Mouse (Mus musculus): ENCODE measurements around the gene Opa3.

The Opa3 gene

DNA sequence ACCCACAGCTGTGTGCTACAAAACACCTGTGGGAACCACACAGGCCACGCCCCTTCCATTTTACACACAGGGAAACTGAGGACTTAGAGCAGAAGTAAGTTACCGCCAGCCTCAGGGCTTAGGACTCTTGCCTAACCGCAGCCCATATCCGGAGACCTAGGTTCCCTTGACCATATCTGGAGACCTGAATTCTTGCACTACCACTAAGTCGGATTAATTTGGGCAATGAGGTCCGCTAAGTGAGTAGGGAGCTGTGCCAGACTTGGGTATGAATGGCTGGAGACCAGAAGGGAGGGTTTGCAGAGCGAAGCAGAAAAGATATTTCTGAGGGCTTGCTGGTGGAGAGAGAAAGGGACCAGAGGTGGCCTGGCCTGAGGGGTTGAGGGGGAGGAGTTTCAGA is 13.8 kb upstream of the Opa3 start:
- DNase-seq (ENCODE audit: extremely low read depth, low read depth): no peak

DNA sequence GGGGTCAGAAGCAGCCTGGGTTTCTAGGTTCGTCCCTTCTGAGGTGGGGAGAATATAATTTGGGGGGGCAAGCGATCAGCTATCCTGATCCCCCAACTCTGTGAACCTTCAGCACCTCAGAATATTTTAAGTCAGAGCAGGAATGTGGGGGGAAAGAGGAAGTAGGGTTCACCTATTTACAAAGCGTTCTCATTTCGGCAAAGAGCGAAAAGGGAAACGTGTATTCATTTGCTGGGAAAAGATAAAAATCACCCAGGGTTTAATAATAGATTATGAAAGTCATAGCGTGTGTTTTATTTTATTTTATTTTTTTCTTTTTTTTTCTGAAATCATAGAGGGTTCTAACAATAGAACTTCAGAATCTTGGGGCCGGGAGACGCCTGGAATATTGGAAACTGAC is 13.2 kb upstream of the Opa3 start:
- no peak for DNase-seq (ENCODE audit: extremely low read depth, low read depth)

DNA sequence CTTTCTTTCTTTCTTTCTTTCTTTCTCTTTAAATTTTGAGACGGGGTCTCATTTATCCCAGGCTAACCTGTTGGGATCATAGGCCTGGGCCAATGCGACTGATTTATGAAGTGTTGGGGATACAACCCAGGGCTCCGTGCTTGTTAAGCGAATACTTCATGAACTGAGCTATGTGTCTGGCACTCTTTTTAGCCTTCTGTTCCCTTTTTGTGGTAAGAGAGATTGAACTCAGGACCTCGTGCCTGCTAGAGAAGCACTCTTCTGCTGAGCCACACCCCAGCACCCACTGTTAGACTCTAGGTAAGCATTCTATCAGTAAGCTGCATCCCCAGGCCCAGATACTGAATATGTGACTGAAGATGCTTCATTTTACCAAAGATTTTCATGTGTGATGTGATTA is 10.6 kb upstream of the Opa3 start:
- DNase-seq (ENCODE audit: extremely low read depth, low read depth): peak; percentile 67

DNA sequence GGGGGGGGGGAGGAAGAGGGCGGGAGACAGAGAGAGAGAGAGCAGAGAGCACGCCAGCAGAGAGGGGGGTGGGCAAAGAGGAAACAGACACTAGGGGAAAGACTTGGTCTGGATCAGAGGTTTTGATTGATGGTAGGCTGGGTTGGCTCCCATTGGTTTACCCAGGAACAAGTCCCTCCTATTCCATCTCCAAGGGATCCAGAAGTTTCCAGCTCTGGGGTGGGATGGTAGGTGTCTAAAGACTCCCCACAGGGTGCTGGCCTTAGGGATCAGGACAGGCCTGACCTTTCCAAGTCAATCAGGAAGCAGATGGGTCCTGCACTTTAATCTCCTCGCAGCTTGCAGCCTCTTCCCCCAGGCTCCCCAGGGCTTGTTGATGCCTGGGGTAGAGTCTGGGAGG is 10.2 kb upstream of the Opa3 start:
- DNase-seq (ENCODE audit: extremely low read depth, low read depth): no peak

DNA sequence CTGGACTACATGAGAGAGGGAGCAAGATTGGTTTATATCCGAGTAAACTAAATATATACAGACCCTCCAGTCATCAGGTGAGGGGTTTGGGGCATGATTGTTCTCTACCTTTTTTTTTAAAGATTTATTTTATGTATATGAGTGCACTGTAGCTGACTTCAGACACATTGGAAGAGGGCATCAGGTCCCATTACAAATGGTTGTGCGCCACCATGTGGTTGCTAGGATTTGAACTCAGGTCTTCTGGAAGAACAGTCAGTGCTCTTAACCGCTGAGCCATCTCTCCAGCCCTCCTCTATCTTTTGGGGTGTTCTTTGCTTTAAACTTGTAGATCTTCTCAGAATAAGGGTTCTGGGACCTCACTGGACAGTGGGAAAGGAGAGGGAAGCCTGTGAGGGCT is 8.1 kb upstream of the Opa3 start:
- no peak for DNase-seq (ENCODE audit: extremely low read depth, low read depth)

DNA sequence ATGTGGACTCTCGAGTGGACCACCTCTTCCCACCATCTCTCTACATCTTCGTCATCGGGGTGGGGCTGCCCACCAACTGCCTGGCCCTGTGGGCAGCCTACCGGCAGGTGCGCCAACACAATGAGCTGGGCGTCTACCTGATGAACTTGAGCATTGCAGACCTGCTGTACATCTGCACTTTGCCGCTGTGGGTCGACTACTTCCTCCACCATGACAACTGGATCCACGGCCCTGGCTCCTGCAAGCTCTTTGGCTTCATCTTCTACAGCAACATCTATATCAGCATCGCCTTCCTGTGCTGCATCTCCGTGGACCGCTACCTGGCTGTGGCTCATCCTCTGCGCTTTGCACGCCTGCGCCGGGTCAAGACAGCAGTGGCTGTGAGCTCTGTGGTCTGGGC is 5.9 kb upstream of the Opa3 start:
- DNase-seq (ENCODE audit: extremely low read depth, low read depth): no peak

DNA sequence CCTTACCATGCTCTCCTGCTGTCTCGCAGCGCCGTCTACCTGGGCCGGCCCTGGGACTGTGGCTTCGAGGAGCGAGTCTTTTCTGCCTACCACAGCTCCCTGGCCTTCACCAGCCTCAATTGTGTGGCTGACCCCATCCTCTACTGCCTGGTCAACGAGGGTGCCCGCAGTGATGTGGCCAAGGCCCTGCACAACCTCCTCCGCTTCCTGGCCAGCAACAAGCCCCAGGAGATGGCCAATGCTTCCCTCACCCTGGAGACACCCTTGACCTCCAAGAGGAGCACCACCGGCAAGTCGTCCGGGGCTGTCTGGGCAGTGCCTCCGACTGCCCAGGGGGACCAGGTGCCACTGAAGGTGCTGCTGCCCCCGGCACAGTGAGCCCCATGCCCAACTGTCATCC is 5.3 kb upstream of the Opa3 start:
- no peak for DNase-seq (ENCODE audit: extremely low read depth, low read depth)

DNA sequence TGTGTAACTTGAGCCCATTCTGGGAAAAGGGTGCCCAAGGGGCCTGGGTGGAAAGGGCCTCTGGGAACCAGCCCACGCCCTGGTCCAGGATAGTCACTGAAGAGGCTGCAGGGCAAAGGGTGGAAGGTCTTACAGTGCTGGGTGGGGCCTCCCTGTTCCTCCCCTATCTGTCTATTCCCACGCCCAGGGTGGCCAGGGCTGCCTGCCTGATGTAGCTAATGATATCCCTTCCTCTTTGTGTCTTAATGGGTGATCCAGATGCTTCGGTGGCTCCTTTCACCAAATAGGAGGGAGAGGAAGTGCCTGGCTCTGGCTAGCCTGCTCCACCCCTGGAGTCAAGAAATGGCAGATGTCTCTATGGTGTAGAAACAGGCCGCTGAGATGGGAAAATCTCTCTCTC is 3.2 kb upstream of the Opa3 start:
- DNase-seq (ENCODE audit: extremely low read depth, low read depth): peak; percentile 35

DNA sequence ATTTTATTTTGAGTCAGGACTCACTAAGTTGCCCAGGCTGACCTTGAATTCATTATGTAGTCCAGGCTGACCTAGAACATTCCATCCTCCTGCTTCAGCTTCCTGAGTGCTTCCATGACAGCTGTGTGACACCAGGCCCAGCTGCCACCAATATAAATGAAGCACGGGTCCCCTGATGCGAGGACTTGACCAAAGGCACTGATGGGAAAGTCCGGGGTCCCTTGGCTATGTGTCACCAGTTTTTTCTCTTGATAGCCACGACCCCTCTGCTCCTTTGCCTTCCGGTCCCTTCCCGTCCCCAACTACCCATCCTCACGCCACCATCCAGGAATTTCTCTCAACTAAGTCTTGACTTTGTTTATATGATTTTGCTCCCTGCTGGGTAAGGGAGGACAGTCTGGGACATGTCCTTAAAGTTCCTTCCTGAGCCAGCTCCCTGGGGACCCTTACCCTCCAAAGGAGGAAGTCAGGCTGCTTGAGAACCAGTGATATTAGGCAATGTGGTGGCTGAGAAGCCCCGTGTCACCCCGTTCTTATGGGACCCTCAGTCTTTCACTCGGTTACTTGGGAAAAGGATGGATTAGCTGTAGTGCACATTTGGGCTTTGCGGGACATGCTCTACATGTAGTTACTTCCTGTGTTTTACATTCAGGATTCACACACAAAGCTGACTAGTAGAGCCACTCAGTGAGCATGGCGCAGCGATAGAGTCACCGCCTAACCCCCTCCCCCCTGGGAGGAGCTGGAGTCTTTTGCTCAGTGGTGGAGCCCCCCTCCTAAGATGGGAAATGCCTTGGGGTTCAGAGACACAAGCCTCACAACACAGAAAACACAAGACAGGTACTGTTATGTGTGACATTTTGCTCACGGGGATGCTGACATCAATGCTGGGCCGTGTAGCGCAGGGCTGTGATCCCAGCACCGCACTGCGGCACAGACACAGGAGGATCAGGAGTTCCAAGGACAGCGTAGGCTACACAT is 1.0 kb upstream of the Opa3 start:
- DNase-seq (ENCODE audit: extremely low read depth, low read depth): peak; percentile 35

DNA sequence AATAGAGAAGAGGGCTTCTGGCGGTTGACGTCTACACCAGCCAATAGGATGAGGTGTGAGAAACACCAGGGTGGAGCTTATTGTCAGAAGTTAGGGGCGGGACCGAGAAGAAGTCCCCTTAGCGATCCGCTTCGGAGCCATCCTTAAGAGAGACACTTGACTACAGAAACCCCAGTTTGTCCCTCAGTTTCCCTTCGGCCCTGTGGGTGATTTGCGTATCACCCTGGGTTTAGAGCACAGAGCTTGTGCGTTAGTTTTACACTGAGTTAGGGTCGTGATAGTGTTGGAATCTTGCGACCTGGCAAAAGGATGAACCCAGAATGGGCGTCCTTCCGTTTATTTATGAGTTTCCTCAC is 637 bp downstream of the Opa3 start:
- no peak for DNase-seq (ENCODE audit: extremely low read depth, low read depth)

DNA sequence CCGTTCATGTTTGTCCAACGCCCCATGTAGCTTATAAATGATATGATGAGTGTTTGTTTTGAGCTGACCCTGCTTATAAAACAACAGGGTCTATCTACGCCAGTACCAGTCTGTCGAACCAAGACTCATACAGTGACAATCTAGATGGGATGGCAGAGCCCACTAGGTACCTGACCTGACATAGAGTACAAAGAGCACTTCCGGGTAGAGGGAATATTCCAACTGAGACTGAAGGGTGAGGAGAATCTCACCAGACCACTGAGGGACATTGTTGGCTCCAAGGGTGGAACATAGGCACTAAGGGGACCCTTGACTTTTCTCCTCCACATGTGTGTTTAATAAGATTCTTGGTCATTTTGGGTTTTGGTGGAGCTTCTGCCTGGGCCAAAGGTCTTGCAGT is 1.3 kb downstream of the Opa3 start:
- DNase-seq (ENCODE audit: extremely low read depth, low read depth): no peak

DNA sequence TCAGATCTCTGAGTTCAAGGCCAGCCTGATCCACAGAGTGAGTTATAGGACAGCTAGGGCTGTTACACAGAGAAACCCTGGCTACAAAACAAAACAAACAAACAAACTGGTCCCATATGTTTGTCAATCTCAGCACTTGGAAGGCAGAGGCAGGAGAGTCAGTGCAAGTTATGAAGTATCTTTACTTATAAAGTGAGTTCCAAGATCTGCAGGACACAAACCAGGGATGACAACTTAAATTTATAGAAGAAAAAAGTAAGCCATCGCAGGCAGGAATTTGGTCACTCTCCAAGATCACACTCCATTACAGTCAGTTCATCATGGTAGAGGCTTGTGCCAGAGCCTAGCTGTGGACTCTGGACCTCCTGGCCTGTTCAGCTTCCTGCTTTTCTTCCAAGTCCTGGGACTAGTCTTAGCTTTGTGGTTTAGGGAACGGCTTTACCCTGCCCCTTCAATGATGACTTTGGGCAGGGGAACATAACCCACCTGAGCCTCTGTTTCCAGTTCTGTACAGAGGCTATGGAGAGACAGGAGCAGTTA is 2.0 kb downstream of the Opa3 start:
- no peak for DNase-seq (ENCODE audit: extremely low read depth, low read depth)

DNA sequence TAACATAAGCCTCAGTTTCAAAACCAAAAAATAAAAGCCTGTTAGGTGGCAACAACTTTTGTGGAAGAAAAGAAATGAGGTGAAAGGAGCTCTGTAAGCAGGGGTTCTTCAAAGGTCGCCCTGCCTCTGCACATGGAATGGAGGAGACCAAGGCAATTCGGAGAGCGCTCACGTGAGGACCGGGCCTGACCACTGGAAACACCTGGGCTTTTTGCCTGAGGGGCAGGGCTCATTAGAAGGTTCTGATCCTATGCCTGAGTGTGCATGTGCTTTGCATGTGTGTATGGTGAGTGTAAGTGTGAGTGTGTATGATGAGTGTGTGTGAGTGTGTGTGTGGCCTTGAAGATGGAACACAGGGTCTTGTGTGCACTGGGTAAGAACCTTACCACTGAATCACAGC is 2.8 kb downstream of the Opa3 start:
- no peak for DNase-seq (ENCODE audit: extremely low read depth, low read depth)

DNA sequence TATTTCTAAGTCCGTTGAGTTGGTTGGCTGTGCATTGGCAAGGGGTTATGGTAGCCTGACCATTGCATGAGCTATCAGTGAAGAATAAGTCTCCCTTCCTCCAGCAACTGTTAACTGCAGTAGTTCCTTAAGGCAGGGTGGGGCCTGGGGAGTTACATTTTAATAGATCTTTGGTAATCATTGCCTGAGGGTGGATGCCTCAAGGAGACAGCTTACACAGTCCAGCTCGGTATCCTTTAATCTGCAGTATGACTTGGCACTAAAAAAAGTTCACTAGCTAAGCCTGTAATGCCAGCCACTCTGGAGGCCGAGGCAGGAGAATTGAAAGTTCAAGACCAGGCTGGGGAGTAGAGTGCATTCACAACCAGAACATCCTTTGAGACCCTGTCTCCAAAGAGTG is 3.7 kb downstream of the Opa3 start:
- no peak for DNase-seq (ENCODE audit: extremely low read depth, low read depth)

DNA sequence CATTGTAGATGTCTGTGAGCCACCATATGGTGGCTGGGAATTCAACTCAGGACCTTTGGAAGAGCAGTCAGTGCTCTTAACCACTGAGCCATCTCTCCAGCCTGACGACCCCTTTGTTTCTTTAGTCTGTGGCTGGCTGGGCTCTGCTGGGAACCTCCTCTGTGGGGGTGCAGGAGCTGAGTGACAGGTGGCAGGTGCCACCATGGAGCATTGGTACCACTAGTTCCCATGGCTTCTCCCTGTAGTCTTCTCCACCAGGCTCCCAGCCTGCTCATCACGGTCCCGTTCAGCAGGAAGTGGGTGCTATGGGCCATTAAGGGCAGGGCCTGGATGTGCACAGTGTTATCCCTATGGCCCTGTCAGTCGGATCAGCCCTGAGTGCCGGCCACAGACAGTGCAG is 6.5 kb downstream of the Opa3 start:
- no peak for DNase-seq (ENCODE audit: extremely low read depth, low read depth)

DNA sequence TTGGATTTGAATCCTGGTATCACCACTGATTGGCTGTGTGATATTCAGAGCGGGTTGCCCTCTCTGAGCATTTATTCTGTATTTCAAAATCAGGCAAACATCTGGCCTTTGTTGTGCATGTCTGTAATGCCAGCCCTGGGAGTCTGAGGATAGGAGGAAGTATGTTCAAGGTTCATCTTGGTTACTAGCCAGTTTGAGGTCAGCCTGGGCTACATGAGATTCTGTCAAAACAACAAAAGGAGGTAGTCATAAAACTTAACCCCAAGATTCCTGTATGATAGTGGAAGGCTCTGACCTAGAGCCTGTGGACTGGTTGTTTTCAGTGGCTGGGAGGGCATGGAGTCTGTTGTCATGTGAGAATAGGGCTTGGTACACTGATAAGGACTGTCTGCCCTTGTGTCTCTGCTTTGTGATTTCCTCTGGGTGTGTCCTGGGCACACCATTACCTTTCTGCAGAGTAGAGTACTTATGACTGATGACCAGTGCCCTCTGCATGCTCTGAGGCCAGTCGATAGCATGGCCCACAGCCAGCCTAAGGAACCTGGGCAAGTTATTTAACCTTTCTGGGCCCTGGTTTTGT is 7.0 kb downstream of the Opa3 start:
- DNase-seq (ENCODE audit: extremely low read depth, low read depth): no peak

DNA sequence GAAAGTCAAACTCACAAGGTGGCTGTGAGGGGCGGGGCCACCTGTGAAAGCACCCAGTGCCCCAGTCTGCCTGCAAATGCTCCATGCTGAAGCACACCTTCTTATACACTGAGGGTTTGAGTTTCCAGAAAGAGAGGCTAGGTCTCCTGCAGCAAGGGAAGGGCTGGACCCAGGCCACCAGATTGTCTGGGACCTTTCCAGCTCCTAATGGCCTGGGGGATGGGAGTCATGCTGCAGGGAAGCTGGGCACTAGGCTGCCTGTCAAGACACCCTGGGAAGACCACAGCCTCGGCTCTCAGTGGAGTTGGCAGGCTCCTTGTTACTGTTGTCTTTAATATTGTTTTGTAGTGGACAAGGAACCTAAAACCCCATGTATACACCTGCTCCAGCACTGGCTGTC is 8.3 kb downstream of the Opa3 start:
- no peak for DNase-seq (ENCODE audit: extremely low read depth, low read depth)

DNA sequence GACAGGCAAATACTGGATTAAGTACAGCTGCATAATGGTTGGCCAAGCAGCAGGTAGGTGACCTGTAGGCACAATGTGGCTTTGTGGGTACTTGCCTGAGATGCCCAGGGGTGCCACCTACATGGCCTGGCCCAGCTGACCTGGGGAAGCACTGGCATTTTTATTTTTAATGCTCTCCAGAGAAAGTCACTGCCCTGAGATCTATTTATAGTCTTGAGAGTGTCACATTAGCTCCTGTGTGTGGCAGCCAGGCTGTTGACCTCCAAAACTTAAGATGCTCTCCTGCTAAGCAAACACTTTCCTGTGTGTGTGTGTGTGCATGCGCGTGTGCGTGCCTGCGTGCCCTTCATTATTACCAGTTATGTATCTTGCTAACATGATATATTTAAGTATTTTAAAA is 10.2 kb downstream of the Opa3 start:
- no peak for DNase-seq (ENCODE audit: extremely low read depth, low read depth)

DNA sequence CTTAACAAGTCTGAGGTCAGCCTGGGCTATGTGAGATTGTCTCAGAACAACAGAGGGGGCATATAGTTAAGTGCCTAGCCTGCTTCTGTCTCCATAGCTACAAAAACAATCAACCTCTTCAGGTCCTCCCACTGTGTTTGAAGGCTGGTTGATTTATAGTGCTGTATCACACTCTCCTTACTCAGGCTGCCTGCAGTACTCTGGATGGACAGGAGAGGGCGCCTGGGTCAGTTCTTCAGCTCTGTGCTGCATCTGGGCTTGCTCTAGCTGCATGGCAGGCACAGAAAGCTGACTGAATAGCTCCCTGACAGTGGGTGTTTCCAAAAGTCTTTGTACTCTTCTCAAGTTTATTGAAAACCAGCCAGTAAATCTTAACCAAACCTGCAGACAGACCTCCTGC is 11.3 kb downstream of the Opa3 start:
- peak; percentile 70 for DNase-seq (ENCODE audit: extremely low read depth, low read depth)

DNA sequence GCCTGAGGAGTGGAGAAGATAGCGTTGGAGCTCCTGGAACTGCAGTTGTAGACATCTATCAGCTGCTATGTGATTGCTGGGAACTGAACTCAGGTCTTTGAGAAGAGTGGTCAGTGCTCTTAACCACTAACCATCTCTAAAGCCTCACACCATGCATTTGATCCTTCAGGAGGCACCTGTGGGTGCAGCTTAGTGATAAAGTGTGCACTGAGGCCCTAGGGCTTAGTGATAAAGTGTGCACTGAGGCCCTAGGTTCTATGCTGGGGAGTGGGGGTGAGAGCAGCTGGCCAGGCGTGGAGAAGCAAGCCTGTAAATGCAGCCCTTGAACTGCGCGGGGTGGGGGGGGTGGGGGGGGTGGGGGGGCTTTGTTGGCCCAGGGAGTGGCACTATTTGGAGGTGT is 11.9 kb downstream of the Opa3 start:
- DNase-seq (ENCODE audit: extremely low read depth, low read depth): no peak

DNA sequence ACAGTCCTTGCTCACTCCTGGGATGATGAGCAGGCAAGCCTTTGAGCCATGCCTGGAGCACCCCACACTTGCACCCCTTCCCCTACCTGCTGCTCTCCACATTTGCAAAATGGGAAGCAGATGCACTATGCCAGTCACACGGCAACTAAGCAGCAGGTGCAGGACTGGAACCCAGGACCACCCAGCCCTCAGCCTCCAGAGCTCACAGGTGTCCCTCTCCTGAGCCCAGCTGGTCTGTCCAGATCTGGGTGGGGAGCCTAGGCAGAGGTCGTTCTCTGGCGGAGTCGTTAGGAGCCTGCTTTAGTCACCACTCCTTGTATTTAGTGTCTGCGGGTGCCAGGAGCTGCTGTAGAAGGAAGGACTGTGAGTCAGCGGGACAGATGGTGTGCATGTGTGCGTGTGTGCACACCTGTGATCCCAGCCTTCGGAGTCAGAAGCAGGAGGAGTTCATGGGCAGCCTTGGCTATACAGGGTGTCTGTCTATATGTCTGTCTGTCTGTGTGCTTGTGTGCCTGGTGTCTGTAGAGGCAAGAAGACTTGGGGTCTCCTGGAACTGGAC is 12.8 kb downstream of the Opa3 start:
- no peak for DNase-seq (ENCODE audit: extremely low read depth, low read depth)

DNA sequence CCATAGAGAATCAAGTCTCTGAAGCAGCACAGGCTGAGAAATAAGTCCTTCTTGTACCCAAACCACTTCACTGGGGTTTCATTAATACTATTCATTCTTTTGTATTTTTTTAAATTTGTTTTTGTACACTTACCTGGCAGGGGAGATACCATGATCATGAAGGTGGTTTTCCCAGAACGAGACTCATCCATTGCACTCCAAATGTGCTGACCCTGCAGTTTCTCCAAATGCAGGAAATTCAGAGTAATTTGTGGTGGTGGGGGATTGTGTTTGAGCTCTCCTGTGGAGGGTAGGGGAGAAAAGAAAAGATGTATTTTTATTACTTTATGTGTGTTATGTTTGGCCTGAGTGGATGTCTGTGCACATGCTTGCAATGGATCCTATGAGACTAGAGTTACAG is 13.9 kb downstream of the Opa3 start:
- no peak for DNase-seq (ENCODE audit: extremely low read depth, low read depth)

DNA sequence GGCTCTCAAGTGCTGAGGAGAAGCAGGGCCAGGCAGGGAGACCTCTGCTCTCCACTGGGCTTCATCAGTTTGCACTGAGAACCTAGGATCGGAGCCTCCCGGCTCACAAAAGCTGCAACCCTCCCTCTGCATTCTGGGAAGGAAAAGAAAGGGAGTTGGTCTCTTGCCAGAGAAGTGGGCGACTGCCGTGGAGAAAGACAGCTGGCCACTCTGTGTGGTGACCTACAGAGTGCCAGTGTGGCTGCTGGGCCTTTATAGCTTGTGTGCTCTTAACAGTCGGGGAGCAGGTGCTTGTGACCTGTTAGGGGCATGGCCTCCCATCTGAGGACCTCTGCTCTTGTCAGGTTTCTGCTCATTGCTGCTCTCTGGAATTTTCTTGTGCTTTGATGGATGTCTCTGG is 15.7 kb downstream of the Opa3 start:
- DNase-seq (ENCODE audit: extremely low read depth, low read depth): no peak
